Mouse (Mus musculus): Measurements from ENCODE around the gene Cd207. TPM values are rescaled to one million over a fixed set of nuclear protein-coding genes. Genes with fewer than 3 reads are reported as not detected.

Gene Cd207
- 0.11 TPM in 1 of 2 replicates, not detected in the other for polyA plus RNA-seq (2016; fragmentation: Nextera tagmentation; extraction: Ambion mirVana)

DNA sequence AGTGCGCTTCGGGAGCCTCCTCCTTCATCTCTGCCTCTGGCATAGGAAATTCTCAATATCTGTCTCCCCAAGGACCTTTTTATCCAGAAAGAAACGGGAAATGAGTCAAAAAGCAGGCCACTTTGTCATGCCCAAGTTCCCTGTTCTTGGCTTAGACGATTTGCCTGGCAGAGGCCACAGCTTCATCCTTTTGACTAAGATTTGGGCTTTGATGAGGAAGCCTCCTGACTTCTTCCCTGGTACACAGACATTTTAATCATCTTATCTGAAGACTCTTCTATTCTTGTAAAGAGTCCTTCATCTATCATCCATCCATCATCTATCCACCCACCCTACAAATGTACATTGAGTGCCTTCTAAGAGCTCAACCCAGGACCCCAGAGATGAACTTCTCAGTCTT is at the start of gene Cd207:
Gene Cd207 (minus strand): TSS at position 101 of the 400 bp plus-strand sequence.
- ATAC-seq, result no peak
- Histone ChIP-seq H3K4me3 (no peak within 1 kb of the TSS), H3K4me2 (no peak within 1 kb of the TSS), H3K27me3 (replicated peaks) (peaks cover 29% of the 10 kb centered on the region), H3K9ac (no peak within 1 kb of the TSS), H3K4me1 (no peaks in the 10 kb centered on the region), H3K36me3 (no peaks in the 10 kb centered on the region), H3K27ac (no peak within 1 kb of the TSS), H3K9me3 (replicated peaks) (no peaks in the 10 kb centered on the region)
- WGBS (ENCODE audit: insufficient replicate concordance), result 47% methylated on average over 4 of the region's 4 CpGs

DNA sequence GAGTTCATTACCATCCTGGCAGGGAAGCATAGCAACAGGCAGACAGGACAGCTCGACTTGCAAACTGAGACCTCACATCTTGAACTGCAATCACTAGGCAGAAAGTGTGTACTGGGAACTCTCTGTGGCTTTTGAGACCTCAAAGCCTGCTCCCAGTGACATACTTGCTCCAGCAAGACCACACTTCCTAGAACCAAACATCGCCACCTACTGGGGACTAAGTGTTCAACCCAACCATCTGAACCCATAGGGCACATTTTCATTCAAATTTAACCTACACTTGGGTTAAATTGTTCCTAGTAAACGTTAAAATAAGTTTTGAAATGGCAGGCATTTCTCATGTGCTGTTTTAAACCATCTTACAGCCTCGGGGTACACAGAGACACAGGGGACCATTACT is 49.5 kb upstream of the Cd207 start:
- H3K9me3 ChIP-seq (replicated peaks), result no peaks in the 10 kb centered on the region
- 28% methylated on average over 4 of the region's 4 CpGs for WGBS (ENCODE audit: insufficient replicate concordance)
- H3K27ac ChIP-seq, result no peak overlapping the region
- no peak overlapping the region for H3K9ac ChIP-seq
- no peak overlapping the region for H3K4me3 ChIP-seq
- peaks cover 47% of the 10 kb centered on the region for H3K27me3 ChIP-seq (replicated peaks)
- no peak overlapping the region for H3K4me2 ChIP-seq
- no peak for ATAC-seq
- no peaks in the 10 kb centered on the region for H3K36me3 ChIP-seq
- no peaks in the 10 kb centered on the region for H3K4me1 ChIP-seq

DNA sequence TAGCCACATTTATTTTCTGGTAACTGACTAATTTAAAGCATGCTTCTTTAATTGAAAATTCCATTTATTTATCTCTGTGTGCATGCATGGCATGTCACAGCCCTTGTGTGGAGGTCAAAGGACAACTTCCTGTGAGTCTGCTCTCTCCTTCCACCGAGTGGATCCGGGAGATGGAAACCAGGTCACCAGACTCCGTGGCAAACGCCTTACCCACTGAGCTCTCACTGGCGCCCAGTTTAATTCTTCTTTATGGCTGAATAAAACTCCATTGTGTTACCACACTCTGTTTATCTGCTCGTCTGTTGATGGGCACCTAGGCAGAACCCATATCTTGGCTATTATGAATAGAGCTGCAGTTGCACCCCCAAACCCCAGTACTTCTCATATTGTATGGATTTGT is 44.9 kb upstream of the Cd207 start:
- no peak overlapping the region for H3K4me2 ChIP-seq
- H3K9me3 ChIP-seq (replicated peaks), result no peaks in the 10 kb centered on the region
- H3K4me3 ChIP-seq, result no peak overlapping the region
- no peak overlapping the region for H3K27ac ChIP-seq
- H3K9ac ChIP-seq, result no peak overlapping the region
- peaks cover 67% of the 10 kb centered on the region for H3K27me3 ChIP-seq (replicated peaks)
- WGBS (ENCODE audit: insufficient replicate concordance), result 10% methylated on average over 6 of the region's 6 CpGs
- H3K4me1 ChIP-seq, result no peaks in the 10 kb centered on the region
- no peak for ATAC-seq
- H3K36me3 ChIP-seq, result no peaks in the 10 kb centered on the region

DNA sequence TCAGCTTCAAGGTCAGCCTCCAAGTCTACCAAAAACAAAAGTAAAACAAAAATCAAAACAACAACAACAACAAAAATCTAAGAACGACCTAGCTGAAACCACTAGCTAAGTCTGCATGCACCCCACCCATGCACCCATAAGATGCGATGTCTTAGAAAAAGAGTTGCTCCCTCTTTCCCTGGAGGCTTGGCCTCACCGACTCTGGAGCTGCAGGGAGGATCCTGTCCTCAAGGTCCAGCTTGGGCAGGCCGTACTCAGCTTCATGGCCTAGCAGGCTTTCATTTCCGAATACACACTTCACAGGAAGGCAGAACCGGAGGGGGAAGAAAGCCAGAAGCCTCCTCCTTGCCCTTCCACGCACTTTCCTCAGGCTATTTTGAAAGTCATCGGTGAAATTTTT is 39.4 kb upstream of the Cd207 start:
- no peak for ATAC-seq

DNA sequence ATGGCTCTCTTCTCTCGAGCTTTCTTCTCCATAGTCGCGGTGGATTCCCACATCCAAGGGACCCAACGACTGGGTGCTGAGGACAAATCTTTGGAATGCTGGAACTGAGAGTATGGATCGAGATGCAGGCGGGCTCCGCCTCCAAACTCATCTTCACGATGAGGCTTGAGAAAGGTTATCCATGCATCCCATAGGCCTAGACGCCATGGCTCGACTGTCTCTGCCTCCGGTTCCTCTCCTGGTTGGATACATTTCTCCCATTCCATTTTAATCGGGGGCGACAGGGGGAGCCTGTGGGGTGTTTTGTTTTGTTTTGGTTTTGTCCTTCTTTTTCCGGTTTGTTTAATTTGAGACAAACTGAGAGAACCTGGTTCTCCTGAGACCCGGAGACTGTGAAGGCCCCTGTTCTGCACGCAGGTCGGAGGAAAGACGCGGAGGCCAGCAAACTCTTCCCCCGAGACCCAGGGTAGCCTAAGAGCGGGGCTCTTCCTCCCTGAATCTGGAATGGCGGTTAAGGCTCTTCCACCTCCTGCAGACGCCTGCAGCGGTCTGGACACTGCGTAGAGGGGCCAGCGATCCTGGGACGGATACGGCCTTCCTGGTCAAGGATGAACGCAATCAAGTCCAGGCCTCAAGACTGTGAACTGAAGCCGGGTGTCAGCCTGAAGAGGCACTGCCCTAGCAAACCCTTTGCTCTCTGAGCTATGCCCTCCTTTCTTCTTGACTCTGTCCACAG is 38.0 kb upstream of the Cd207 start:
- Histone ChIP-seq H3K9me3 (replicated peaks) (no peaks in the 10 kb centered on the region), H3K4me3 (no peak overlapping the region), H3K27me3 (replicated peaks) (peaks cover 96% of the 10 kb centered on the region), H3K9ac (no peak overlapping the region), H3K27ac (no peak overlapping the region), H3K4me1 (peaks cover 17% of the 10 kb centered on the region), H3K36me3 (no peaks in the 10 kb centered on the region), H3K4me2 (0 out of 2 replicates have a peak overlapping the region, but pooled peaks have one; percentile 3)
- ATAC-seq, result no peak
- 4% methylated on average over 30 of the region's 30 CpGs for WGBS (ENCODE audit: insufficient replicate concordance)

More for the DNA sequence above, 39.4 kb upstream of the Cd207 start:
- Histone ChIP-seq H3K27me3 (replicated peaks) (peaks cover 96% of the 10 kb centered on the region), H3K4me1 (peaks cover 3% of the 10 kb centered on the region; the same call in 1 of the 2 replicates), H3K27ac (no peak overlapping the region), H3K9ac (no peak overlapping the region), H3K36me3 (no peaks in the 10 kb centered on the region), H3K9me3 (replicated peaks) (no peaks in the 10 kb centered on the region), H3K4me3 (no peak overlapping the region), H3K4me2 (no peak overlapping the region)
- 5% methylated on average over 8 of the region's 8 CpGs for WGBS (ENCODE audit: insufficient replicate concordance)

DNA sequence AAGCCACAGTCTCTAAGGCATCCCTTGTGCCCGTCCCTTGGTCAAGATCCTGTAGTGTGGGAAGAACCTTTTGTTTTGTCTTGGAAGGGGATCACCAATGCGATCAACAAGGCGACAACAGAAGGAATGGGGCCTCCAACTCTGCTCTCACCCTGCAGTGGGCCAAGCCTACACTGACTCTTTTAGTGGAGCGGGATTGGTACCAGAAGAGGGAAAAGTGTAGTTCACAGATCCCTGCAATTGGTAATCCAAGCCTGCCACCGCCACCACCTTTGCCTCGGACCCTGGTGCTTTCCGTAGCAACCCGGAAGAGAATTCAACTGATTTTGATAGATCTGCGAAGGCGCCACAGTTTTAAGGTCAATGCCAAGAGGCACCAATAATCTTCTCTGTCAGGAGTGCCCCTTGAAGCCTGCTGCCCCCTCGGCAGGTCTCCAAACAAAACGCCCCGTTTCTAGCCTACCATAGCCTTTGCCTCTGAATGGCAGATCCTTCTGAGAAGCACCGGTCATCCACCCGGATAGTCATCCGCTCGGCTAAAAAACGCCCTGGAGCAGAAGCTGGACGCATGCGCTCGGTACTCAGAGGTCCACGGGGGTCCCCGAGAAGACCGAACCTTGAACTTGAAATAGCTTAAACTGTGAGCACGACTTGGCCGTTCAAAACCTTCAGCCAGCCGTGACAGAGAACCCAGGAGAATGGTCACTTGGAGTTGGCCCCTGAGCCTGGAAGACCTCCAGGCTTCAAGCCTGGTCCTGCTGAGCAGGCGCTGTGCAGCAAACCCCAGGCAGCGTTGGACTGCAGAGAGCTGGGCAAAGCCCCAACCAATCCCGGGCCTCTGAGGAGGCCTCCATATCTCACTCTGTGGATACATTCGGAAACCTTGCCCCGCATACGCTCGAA is 36.8 kb upstream of the Cd207 start:
- H3K27ac ChIP-seq, result no peak overlapping the region
- no peak overlapping the region for H3K4me2 ChIP-seq
- H3K36me3 ChIP-seq, result no peaks in the 10 kb centered on the region
- H3K27me3 ChIP-seq (replicated peaks), result peaks cover 98% of the 10 kb centered on the region
- no peak overlapping the region for H3K9ac ChIP-seq
- WGBS (ENCODE audit: insufficient replicate concordance), result 3% methylated on average over 34 of the region's 34 CpGs
- H3K4me3 ChIP-seq, result no peak overlapping the region
- ATAC-seq, result no peak
- H3K4me1 ChIP-seq, result peaks cover 20% of the 10 kb centered on the region
- H3K9me3 ChIP-seq (replicated peaks), result no peaks in the 10 kb centered on the region

DNA sequence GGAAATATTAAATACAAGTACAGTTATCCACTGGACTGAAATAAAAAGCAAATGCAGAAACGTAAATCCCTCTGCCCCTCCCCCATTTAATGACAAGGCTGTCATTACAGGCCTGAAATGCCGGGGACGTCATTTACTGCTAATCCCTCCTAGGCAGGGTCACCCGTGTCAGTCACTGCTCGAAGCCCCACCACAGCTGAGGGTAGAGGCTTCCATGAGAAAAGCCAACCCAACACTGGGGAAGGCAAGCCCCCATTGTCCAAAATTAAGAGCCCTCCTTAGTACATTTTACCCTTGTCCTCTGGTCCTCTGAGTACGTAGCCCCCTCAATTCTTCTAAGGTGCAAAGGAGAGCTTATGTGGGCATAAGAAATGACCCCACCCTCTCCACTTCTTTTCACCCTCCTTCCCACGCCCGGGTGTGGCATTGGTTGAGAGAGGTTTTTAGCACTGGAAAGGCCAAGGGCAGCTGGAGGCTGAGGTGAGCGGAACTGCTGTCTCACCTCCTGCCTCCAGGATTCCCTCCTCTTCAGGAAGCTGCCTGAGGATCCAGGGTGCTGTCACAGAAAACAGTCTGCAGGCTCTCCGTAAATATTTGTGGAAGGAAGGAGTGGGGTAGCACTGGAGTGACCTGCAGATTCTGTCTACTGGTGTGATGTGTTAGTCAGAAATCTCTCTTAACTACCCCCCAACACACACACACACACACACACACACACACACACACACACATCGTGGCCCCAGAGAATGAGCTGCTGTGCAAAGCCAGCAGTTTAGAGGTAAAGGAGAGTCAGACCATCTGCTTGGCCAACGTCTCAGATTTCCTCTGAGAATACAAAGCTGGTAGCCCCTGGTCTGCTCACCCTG is 35.8 kb upstream of the Cd207 start:
- Histone ChIP-seq H3K9ac (no peak overlapping the region), H3K27ac (no peak overlapping the region), H3K4me2 (no peak overlapping the region), H3K27me3 (replicated peaks) (peaks cover 99% of the 10 kb centered on the region), H3K36me3 (no peaks in the 10 kb centered on the region), H3K4me3 (no peak overlapping the region), H3K4me1 (peaks cover 20% of the 10 kb centered on the region), H3K9me3 (replicated peaks) (no peaks in the 10 kb centered on the region)
- WGBS (ENCODE audit: insufficient replicate concordance), result 8% methylated on average over 12 of the region's 12 CpGs
- no peak for ATAC-seq

DNA sequence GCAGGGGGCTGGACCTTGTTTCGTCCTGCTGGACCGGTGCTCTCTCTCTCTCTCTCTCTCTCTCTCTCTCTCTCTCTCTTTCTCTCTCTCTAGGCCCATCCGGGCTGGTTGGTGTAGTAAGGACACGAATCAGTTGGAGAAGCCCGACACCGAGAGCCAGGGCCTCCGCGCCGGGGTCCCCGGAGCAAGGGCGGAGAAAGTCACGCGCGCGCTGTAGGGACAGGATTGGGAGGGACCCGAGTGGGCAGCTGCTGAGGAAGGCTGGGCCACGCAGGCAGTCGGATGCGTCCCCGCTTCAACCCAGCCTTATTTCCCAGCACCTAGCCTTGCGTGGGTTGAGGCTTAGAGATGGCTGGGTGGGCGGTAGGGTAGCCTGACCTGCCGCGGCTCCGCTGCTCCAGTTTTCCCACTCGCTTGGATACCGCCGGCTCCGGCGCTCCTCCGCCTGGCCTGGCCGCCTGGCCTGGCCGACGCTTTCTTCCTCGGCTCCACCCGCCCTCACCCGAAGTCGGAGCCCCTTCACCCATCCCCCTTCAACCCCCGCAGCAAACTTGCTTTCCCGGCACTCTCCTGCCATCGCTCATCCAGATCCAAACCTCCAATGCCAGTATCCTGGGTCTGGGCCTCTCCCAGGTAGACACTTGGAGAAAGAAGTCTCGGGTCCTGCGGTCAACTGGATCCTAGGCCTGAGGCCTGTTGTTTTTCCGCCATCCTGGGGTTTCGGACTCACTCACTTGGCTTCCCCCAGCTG is 34.2 kb upstream of the Cd207 start:
- Histone ChIP-seq H3K9me3 (replicated peaks) (no peaks in the 10 kb centered on the region), H3K36me3 (no peaks in the 10 kb centered on the region), H3K27ac (no peak overlapping the region), H3K4me1 (peaks cover 20% of the 10 kb centered on the region), H3K4me2 (peak overlapping the region; percentile 69), H3K4me3 (peak overlapping the region; percentile 44), H3K27me3 (replicated peaks) (peaks cover 99% of the 10 kb centered on the region), H3K9ac (no peak overlapping the region)
- 8% methylated on average over 45 of the region's 45 CpGs for WGBS (ENCODE audit: insufficient replicate concordance)
- no peak for ATAC-seq

DNA sequence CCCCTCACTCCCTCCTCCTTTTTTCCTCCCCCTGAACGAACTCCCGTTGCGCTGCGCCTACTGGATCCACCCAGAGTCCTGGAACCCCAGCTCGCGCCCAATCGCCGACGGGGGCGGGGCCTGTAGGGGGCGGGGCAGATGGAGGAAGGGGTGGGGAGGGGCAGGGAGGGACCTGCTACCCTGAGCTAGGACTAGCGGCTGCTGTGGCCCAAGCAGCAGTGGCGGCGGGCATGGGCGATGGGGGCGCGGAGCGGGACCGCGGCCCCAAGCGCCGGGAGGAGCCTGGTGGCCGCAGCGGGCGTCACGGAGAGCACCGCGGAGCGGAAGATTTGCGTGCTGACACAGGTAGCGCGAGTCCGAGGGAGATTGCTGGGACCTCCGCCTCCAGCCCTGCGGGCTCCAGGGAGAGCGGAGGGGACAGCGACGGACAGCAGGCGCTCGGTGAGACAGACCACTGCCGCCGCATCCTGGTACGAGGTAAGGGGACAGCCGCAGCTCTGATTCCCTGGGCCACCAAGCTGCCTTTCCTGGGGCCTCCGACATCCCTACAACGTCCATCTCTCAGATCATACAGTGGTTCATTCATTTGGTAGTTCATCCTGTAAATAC is 33.5 kb upstream of the Cd207 start, which contains the start of gene Vax2:
Gene Vax2 (plus strand): TSS at position 198 of the 609 bp plus-strand sequence.
- H3K27ac ChIP-seq, result no peak within 1 kb of the TSS
- no peak within 1 kb of the TSS for H3K9ac ChIP-seq
- H3K4me3 ChIP-seq, result peak within 1 kb of the TSS; percentile 44

DNA sequence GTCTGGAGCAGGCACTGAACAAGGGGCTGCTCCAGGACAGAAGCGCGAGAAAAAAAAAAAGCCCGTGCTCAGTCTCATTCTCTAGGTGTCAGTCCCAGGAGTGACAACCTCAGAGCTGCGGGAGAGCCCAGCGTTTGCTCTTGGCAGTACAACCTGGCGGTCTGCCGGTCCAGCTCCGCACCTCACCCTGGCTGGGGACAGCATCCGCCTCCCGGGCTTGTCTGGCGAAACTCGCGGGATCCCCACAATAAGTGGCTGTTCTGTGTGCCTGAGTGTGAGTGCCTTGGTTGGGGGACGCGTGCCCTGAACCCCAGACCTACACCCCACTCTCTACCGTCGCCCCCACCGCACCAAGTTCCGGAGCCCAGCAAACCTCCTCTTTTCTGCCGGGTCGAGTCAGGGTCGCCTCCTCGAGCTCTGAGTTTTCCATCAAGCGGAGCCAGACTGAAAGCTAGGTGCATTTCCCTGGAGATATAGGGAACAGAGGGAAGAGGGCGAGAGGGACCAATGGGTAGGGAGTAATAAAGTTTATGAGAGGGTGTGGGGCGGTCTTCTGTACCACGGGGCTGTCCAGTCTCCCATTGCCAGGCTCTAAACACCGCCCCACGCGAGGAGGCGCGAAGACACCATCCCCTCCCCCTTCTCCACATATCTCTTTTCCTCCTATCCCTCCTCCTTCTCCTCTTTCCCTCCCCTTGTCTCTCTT is 32.9 kb upstream of the Cd207 start:
- H3K4me2 ChIP-seq, result peak overlapping the region; percentile 69
- peaks cover 20% of the 10 kb centered on the region for H3K4me1 ChIP-seq
- H3K27ac ChIP-seq, result no peak overlapping the region
- peak overlapping the region; percentile 44 for H3K4me3 ChIP-seq
- H3K9ac ChIP-seq, result no peak overlapping the region
- ATAC-seq, result peak; percentile 58
- no peaks in the 10 kb centered on the region for H3K9me3 ChIP-seq (replicated peaks)
- peaks cover 100% of the 10 kb centered on the region for H3K27me3 ChIP-seq (replicated peaks)
- WGBS (ENCODE audit: insufficient replicate concordance), result 2% methylated on average over 32 of the region's 32 CpGs
- H3K36me3 ChIP-seq, result no peaks in the 10 kb centered on the region

More for the DNA sequence above, 33.5 kb upstream of the Cd207 start, which contains the start of gene Vax2:
- Histone ChIP-seq H3K4me1 (peaks cover 20% of the 10 kb centered on the region), H3K4me2 (peak within 1 kb of the TSS; percentile 69), H3K9me3 (replicated peaks) (no peaks in the 10 kb centered on the region), H3K27me3 (replicated peaks) (peaks cover 100% of the 10 kb centered on the region), H3K36me3 (no peaks in the 10 kb centered on the region)
- 2% methylated on average over 46 of the region's 46 CpGs for WGBS (ENCODE audit: insufficient replicate concordance)
- ATAC-seq, result peak; percentile 78

All from liver, embryonic 12.5 days (tissue).